Comparison of ENCODE assay signal across 17 mouse cellular contexts in the genomic region with DNA sequence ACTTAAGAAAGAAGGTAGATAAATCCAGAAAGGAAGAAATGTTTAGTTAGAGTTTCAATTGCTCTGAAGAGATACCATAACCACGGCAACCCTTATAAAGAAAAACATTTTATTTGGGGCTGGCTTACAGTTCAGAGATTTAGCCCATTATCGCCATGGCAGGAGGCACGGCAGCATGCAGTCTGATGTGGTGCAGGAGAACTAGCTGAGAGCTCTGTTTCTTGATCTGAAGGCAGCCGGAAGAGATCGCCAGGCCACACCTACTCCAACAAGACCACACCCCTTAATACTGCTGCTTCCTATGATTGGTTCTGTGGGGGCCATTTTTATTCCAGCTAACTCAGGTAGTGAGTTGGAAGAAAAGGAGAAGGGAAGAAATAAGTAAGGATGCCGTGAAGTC. TPM values are rescaled to one million over a fixed set of nuclear protein-coding genes. Genes with fewer than 3 reads are reported as not detected.
"Had no signal": no experiment of that assay in that cellular context is flagged by ENCODE, and none has a peak within 500 bp of the region (broad histone marks: within the 10 kb centered on the region; RNA-seq: fewer than 3 reads in every experiment).

No protein-coding gene starts in this region.

- H3K9ac ChIP-seq: kidney, embryonic 15.5 days; limb, embryonic 12.5 days; liver, embryonic 13.5 days; liver, postnatal 0 days; lung, embryonic 15.5 days; midbrain, embryonic 15.5 days; neural tube, embryonic 13.5 days had no signal

- H3K4me3 ChIP-seq: kidney, embryonic 15.5 days; limb, embryonic 12.5 days; liver, embryonic 13.5 days; lung, embryonic 15.5 days; megakaryocyte, embryonic 14.5 days; midbrain, embryonic 15.5 days; neural tube, embryonic 13.5 days had no signal

- H3K36me3 ChIP-seq: kidney, embryonic 15.5 days; limb, embryonic 12.5 days; liver, embryonic 13.5 days; lung, embryonic 15.5 days; midbrain, embryonic 15.5 days; neural tube, embryonic 13.5 days had no signal

- DNase-seq: kidney, adult 2 months; kidney, postnatal 14 days; layer of hippocampus, adult 9-11 months; liver; liver, embryonic 13.5 days; liver, postnatal 0 days; lung, postnatal 14 days; right cerebral cortex, postnatal 14 days; thymus, postnatal 36 days had no signal

- H3K27ac ChIP-seq: kidney, embryonic 15.5 days; limb, embryonic 12.5 days; liver, embryonic 13.5 days; lung, embryonic 15.5 days; macrophage; midbrain, embryonic 15.5 days; neural tube, embryonic 13.5 days had no signal

- H3K9me3 ChIP-seq: kidney, embryonic 15.5 days; liver, embryonic 13.5 days; lung, embryonic 15.5 days; midbrain, embryonic 15.5 days; neural tube, embryonic 13.5 days had no signal

- H3K27me3 ChIP-seq: liver, embryonic 13.5 days had no signal

RNA-seq across cellular contexts. Expression of a gene that starts 45.7 kb away (rescaled TPM):
- total RNA-seq: monocyte, adult 5-6 weeks had no signal
- polyA plus RNA-seq: liver, postnatal 0 days; macrophage had no signal
